Mouse (Mus musculus): ENCODE data around the gene Lrrc28. TPM values are rescaled to one million over a fixed set of nuclear protein-coding genes. Genes with fewer than 3 reads are reported as not detected.

Gene Lrrc28
- total and polyA plus RNA-seq, 2 experiments = 22.1 to 40.7 TPM

DNA sequence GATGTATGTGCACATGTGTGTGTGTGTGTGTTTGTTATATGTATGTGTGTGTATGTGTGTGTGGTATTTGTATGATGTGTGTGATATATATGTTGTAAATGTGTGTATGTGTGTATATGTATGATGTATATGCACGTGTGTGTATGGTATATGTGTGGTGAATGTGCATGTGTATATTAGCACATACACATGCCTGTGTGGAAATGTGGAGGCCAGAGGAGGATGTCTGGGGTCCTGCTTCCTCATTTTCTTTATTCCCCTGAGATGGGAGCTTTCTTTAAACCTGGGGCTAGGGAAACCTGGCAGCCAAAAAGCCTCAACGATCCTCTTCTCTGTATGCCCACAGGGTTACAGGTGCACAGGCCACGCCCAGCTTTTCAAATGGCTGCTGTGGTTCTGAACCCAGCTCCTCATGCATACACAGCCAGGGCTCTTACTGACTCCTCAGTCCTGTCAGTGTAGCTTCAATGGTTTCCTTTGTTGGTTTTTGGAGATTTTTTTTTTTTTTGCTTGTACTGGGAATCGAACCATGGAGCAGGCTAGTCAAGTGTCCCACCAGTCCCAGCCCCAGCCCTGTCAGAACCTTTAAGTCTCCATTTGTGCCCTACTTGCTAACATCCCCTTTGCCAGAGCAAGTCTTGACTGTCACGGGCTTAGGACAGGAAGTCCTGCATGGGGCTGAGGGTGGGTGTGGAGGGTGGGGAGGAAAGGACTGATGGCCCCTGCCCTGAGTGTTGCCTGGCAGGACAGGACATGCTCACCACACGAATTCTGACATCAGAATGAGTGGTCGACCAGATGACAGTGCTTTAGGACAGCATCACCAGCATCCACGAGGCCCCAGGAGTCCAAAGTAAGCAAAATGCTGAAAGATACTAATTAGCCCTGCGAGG lies 151.0 kb downstream of the Lrrc28 start:
- 78% methylated on average over 9 of the region's 9 CpGs for WGBS

DNA sequence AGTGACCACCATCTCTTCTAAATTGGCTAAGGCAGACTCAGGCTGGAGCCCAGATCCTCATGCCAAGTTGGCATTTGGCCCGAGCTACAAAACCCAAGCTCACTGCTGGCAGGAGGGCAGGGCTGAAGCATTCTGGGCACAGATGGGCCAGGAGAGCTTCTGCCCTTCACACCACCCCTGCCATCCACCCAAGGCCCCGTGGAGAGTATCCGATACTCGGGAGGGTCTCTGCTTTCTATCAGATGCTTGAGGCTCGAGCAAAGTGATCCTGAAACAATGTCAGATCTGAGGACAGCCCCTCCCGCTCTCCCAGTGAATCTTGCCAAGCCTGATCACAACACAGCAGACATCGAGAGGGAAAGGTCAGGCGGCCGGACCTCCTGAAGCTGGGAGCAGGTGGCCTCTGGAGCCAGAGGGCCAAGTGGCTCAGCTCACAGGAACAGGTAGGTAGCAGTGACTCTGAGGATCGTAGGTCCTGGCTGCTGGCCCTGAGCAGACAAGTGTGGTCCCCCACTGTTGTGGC lies 157.1 kb downstream of the Lrrc28 start:
- 39% methylated on average over 10 of the region's 10 CpGs for WGBS
- no peak for TF ChIP-seq CTCF (IDR thresholded peaks at IDR 0.05; ENCODE audit: low read depth, low read length)
- no peak for TF ChIP-seq POLR2A (IDR thresholded peaks at IDR 0.05; ENCODE audit: extremely low read depth, insufficient read depth, low read length)
- no peak overlapping the region for H3K4me3 ChIP-seq (ENCODE audit: insufficient read depth, low read depth, low read length)
- DNase-seq (ENCODE audit: extremely low read depth, low read depth, low spot score) = peak; percentile 87
- H3K79me2 ChIP-seq (ENCODE audit: control insufficient read depth, insufficient read depth, low read length) = no peaks in the 10 kb centered on the region
- H3K4me1 ChIP-seq (ENCODE audit: control insufficient read depth, insufficient read depth, low read length) = peaks cover 11% of the 10 kb centered on the region
- H3K27ac ChIP-seq (replicated peaks; ENCODE audit: insufficient read depth, low read depth, low read length) = peak overlapping the region; percentile 73
- H3K9ac ChIP-seq (ENCODE audit: low read depth, low read length) = no peak overlapping the region; the same call in 1 of the 2 replicates
- H3K27me3 ChIP-seq (ENCODE audit: control insufficient read depth, insufficient read depth, low read length) = no peaks in the 10 kb centered on the region
- no peaks in the 10 kb centered on the region for H3K36me3 ChIP-seq (ENCODE audit: control insufficient read depth, insufficient read depth, low read length)

More for the DNA sequence above, 151.0 kb downstream of the Lrrc28 start:
- Histone ChIP-seq H3K36me3 (ENCODE audit: control insufficient read depth, insufficient read depth, low read length) (no peaks in the 10 kb centered on the region), H3K4me3 (ENCODE audit: insufficient read depth, low read depth, low read length) (no peak overlapping the region), H3K27me3 (ENCODE audit: control insufficient read depth, insufficient read depth, low read length) (no peaks in the 10 kb centered on the region), H3K79me2 (ENCODE audit: control insufficient read depth, insufficient read depth, low read length) (no peaks in the 10 kb centered on the region), H3K27ac (replicated peaks; ENCODE audit: insufficient read depth, low read depth, low read length) (no peak overlapping the region), H3K9ac (ENCODE audit: low read depth, low read length) (no peak overlapping the region), H3K4me1 (ENCODE audit: control insufficient read depth, insufficient read depth, low read length) (no peaks in the 10 kb centered on the region)
- DNase-seq (ENCODE audit: extremely low read depth, low read depth, low spot score) = no peak
- no peak for TF ChIP-seq CTCF (IDR thresholded peaks at IDR 0.05; ENCODE audit: low read depth, low read length)
- no peak for TF ChIP-seq POLR2A (IDR thresholded peaks at IDR 0.05; ENCODE audit: extremely low read depth, insufficient read depth, low read length)

GRCm38 (mm10) chr7:67486925-67487760 lies 157.9 kb downstream of the Lrrc28 start:
- no peaks in the 10 kb centered on the region for H3K27me3 ChIP-seq (ENCODE audit: control insufficient read depth, insufficient read depth, low read length)
- no peak overlapping the region for H3K4me3 ChIP-seq (ENCODE audit: insufficient read depth, low read depth, low read length)
- WGBS = 52% methylated on average over 15 of the region's 15 CpGs
- H3K4me1 ChIP-seq (ENCODE audit: control insufficient read depth, insufficient read depth, low read length) = peaks cover 11% of the 10 kb centered on the region
- no peaks in the 10 kb centered on the region for H3K36me3 ChIP-seq (ENCODE audit: control insufficient read depth, insufficient read depth, low read length)
- H3K79me2 ChIP-seq (ENCODE audit: control insufficient read depth, insufficient read depth, low read length) = no peaks in the 10 kb centered on the region
- H3K27ac ChIP-seq (replicated peaks; ENCODE audit: insufficient read depth, low read depth, low read length) = no peak overlapping the region; the same call in 1 of the 2 replicates
- peak; percentile 76 for DNase-seq (ENCODE audit: extremely low read depth, low read depth, low spot score)
- H3K9ac ChIP-seq (ENCODE audit: low read depth, low read length) = no peak overlapping the region
- TF ChIP-seq CTCF (IDR thresholded peaks at IDR 0.05; ENCODE audit: low read depth, low read length) = no peak
- TF ChIP-seq POLR2A (IDR thresholded peaks at IDR 0.05; ENCODE audit: extremely low read depth, insufficient read depth, low read length) = no peak

DNA sequence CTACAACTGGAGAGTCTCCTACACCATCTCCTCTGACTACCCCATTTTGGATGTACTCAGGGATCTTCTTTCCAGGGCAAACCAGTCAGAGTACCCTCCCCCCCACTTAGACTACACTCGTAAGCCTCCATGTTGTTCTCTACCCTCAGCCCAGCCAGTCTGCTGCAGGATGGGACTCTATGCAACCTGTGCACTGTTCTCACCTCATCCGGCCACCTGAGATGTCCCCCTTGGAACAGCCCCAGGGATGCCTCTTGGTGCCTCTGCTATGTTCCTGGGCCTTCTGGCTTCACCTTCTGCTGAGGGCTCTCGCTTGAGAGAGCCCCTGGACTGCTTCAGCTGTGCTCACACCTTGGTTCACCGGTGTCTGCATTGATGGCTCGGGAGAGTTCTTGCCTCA lies 158.7 kb downstream of the Lrrc28 start:
- peaks cover 11% of the 10 kb centered on the region for H3K4me1 ChIP-seq (ENCODE audit: control insufficient read depth, insufficient read depth, low read length)
- no peaks in the 10 kb centered on the region for H3K27me3 ChIP-seq (ENCODE audit: control insufficient read depth, insufficient read depth, low read length)
- H3K9ac ChIP-seq (ENCODE audit: low read depth, low read length) = no peak overlapping the region
- H3K4me3 ChIP-seq (ENCODE audit: insufficient read depth, low read depth, low read length) = no peak overlapping the region
- WGBS = 91% methylated on average over 5 of the region's 5 CpGs
- no peaks in the 10 kb centered on the region for H3K79me2 ChIP-seq (ENCODE audit: control insufficient read depth, insufficient read depth, low read length)
- no peak for DNase-seq (ENCODE audit: extremely low read depth, low read depth, low spot score)
- no peak overlapping the region for H3K27ac ChIP-seq (replicated peaks; ENCODE audit: insufficient read depth, low read depth, low read length)
- no peaks in the 10 kb centered on the region for H3K36me3 ChIP-seq (ENCODE audit: control insufficient read depth, insufficient read depth, low read length)
- no peak for TF ChIP-seq POLR2A (IDR thresholded peaks at IDR 0.05; ENCODE audit: extremely low read depth, insufficient read depth, low read length)

GRCm38 (mm10) chr7:67483698-67484097 lies 161.4 kb downstream of the Lrrc28 start:
- no peak overlapping the region for H3K9ac ChIP-seq (ENCODE audit: low read depth, low read length)
- H3K79me2 ChIP-seq (ENCODE audit: control insufficient read depth, insufficient read depth, low read length) = no peaks in the 10 kb centered on the region
- peaks cover 11% of the 10 kb centered on the region for H3K4me1 ChIP-seq (ENCODE audit: control insufficient read depth, insufficient read depth, low read length)
- no peak overlapping the region for H3K4me3 ChIP-seq (ENCODE audit: insufficient read depth, low read depth, low read length)
- no peak for DNase-seq (ENCODE audit: extremely low read depth, low read depth, low spot score)
- H3K27ac ChIP-seq (replicated peaks; ENCODE audit: insufficient read depth, low read depth, low read length) = no peak overlapping the region
- no peaks in the 10 kb centered on the region for H3K36me3 ChIP-seq (ENCODE audit: control insufficient read depth, insufficient read depth, low read length)
- H3K27me3 ChIP-seq (ENCODE audit: control insufficient read depth, insufficient read depth, low read length) = no peaks in the 10 kb centered on the region
- TF ChIP-seq CTCF (IDR thresholded peaks at IDR 0.05; ENCODE audit: low read depth, low read length) = no peak
- WGBS = 92% methylated on average over 4 of the region's 4 CpGs
